Mouse (Mus musculus): ENCODE data around the gene Actr10. TPM values are rescaled to one million over a fixed set of nuclear protein-coding genes. Genes with fewer than 3 reads are reported as not detected.
A peak's percentile ranks its signal among the peaks of the same experiment; 100 is the strongest.

Actr10 gene
- polyA plus RNA-seq, 1 experiment from 2014 or later: 181 TPM

DNA sequence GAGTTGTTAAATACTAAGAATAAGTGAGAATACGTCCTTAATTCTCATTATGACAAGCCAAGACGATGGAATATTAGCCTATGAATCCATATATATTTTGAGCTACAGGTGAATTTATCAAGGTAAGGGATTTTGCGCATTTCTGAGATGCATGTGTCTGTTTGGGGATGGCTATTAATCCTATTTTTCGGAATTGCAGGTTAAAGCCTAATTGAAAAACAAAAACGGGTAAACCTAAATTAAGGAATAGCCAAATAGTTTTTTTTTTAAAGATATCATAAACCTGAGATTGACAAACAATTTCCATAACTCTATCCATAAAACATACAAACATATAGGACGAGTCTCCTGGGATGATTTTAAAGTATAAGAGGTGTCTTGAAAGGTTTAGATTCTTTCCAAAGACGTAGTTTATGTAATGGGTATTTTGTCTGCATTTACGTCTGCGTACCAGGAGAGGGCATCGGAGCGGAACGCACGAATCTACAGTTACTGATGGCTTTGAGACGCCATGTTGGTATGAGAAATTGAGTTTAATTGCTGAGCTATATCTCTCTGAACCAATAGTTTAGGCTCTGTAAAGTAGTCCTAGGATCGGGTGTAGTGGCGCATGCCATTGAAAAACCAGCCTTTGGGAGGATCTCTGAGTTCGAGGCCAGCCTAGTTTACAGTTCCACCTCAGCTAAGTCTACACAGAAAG, 32.0 kb downstream of the Actr10 start:
- peak overlapping the region; percentile 48 for H3K4me3 ChIP-seq (ENCODE audit: low read depth, low read length)
- no peaks in the 10 kb centered on the region for H3K4me1 ChIP-seq (replicated peaks; ENCODE audit: control insufficient read depth, insufficient read depth, low read length)
- no peaks in the 10 kb centered on the region for H3K9me3 ChIP-seq (ENCODE audit: control insufficient read depth)
- H3K27ac ChIP-seq (ENCODE audit: low read depth, low read length): 0 out of 2 replicates have a peak overlapping the region, but pooled peaks have one; percentile 24
- no peak overlapping the region for H3K9ac ChIP-seq (ENCODE audit: low read depth, low read length)
- 6% methylated on average over 17 of the region's 17 CpGs for WGBS
- no peaks in the 10 kb centered on the region for H3K27me3 ChIP-seq (replicated peaks; ENCODE audit: control insufficient read depth, insufficient read depth, low read length)
- H3K36me3 ChIP-seq (ENCODE audit: control insufficient read depth, insufficient read depth): no peaks in the 10 kb centered on the region
- peak; percentile 88 for TF ChIP-seq CTCF (IDR thresholded peaks at IDR 0.05; ENCODE audit: low read depth)
- no peak for ATAC-seq
- H3K4me2 ChIP-seq (replicated peaks; ENCODE audit: low read depth): peak overlapping the region; percentile 65

GRCm38 (mm10) chr12:70973831-70974230, 36.2 kb downstream of the Actr10 start:
- Histone ChIP-seq H3K4me3 (ENCODE audit: low read depth, low read length) (no peak overlapping the region; the same call in 1 of the 2 replicates), H3K9me3 (ENCODE audit: control insufficient read depth) (no peaks in the 10 kb centered on the region), H3K36me3 (ENCODE audit: control insufficient read depth, insufficient read depth) (peaks cover 2% of the 10 kb centered on the region; the same call in 1 of the 2 replicates), H3K9ac (ENCODE audit: low read depth, low read length) (no peak overlapping the region), H3K27ac (ENCODE audit: low read depth, low read length) (peak overlapping the region; percentile 98; the same call in 1 of the 2 replicates), H3K4me1 (replicated peaks; ENCODE audit: control insufficient read depth, insufficient read depth, low read length) (0 out of 2 replicates have a peak, but pooled peaks cover 4% of the 10 kb centered on the region), H3K27me3 (replicated peaks; ENCODE audit: control insufficient read depth, insufficient read depth, low read length) (no peaks in the 10 kb centered on the region), H3K4me2 (replicated peaks; ENCODE audit: low read depth) (peak overlapping the region; percentile 76; the same call in 1 of the 2 replicates)
- ATAC-seq: no peak
- no peak for TF ChIP-seq CTCF (IDR thresholded peaks at IDR 0.05; ENCODE audit: low read depth)
- WGBS: 84% methylated on average over 4 of the region's 4 CpGs

DNA sequence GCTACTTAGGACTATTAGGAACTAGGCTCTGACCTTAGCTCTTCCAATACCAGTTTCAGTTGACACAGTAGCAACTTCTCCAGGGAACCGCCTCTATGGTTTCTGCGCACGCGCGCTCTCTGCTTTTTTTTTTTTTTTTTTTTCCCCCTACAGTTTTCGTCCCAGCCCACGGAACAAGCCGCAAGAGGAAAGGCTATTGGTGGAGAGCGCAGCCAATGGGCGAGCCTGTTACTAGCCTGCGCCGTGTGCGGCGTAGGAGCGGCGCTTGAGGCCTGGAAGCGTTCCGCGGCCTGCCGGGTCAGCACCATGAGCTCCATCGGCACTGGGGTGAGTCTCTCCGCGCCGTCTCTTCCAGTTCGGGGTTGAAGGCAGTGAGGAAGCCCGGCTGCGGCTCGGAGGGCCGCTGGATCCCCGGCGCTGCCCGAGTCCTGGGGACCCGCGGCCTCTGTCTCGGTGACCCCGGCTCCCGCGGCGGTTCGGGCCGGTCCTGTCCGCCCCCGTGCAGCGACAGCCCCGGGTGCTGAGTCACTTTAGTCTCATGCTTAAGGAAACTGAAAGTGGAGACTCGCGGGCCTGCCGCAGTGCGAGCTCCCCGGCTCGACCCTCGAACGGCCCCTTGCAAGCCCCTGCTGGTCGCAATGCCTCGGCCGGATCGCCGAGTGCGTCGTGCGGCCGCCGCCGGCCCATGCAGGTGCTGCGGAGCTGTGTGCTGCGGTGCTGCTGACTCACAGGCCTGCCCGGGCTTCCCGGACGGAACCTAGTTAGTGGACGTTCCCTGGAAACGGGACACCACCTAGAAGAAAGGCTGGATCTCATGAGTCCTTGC, 37.0 kb downstream of the Actr10 start, which contains the start of gene Psma3:
Gene Psma3 (plus strand): TSS at position 181 of the 826 bp plus-strand sequence.
- Histone ChIP-seq H3K36me3 (ENCODE audit: control insufficient read depth, insufficient read depth) (peaks cover 8% of the 10 kb centered on the region; the same call in 1 of the 2 replicates), H3K9me3 (ENCODE audit: control insufficient read depth) (no peaks in the 10 kb centered on the region), H3K4me2 (replicated peaks; ENCODE audit: low read depth) (peak within 1 kb of the TSS; percentile 76), H3K27me3 (replicated peaks; ENCODE audit: control insufficient read depth, insufficient read depth, low read length) (no peaks in the 10 kb centered on the region), H3K9ac (ENCODE audit: low read depth, low read length) (peak within 1 kb of the TSS; percentile 81), H3K4me3 (ENCODE audit: low read depth, low read length) (peak within 1 kb of the TSS; percentile 79), H3K4me1 (replicated peaks; ENCODE audit: control insufficient read depth, insufficient read depth, low read length) (0 out of 2 replicates have a peak, but pooled peaks cover 4% of the 10 kb centered on the region), H3K27ac (ENCODE audit: low read depth, low read length) (peak within 1 kb of the TSS; percentile 98)
- under 1% methylated on average over 71 of the region's 71 CpGs for whole genome bisulfite sequencing
- ATAC-seq: peak; percentile 99
- TF ChIP-seq CTCF (IDR thresholded peaks at IDR 0.05; ENCODE audit: low read depth): peak; percentile 51

DNA sequence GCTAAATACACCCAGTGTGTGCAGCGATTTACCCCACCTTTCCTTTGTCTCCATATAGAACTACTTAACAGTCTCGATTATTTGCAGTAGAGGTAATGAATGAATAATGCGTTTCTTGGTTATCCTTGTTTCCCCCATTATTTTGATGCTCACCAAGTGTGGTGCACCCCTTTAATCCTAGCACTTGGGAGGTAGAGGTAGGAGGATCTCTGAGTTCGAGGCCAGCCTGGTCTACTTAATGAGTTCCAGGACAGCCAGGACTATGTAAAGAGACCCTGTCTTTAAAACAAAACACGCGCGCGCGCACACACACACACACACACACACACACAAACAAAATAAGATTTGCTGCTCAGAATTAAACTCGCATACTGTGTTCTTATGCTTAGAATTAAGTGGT, 37.7 kb downstream of the Actr10 start:
- no peaks in the 10 kb centered on the region for H3K9me3 ChIP-seq (ENCODE audit: control insufficient read depth)
- H3K27me3 ChIP-seq (replicated peaks; ENCODE audit: control insufficient read depth, insufficient read depth, low read length): no peaks in the 10 kb centered on the region
- 0 out of 2 replicates have a peak, but pooled peaks cover 4% of the 10 kb centered on the region for H3K4me1 ChIP-seq (replicated peaks; ENCODE audit: control insufficient read depth, insufficient read depth, low read length)
- WGBS: 14% methylated on average over 10 of the region's 10 CpGs
- H3K27ac ChIP-seq (ENCODE audit: low read depth, low read length): peak overlapping the region; percentile 98
- no peak for ATAC-seq
- peak overlapping the region; percentile 76 for H3K4me2 ChIP-seq (replicated peaks; ENCODE audit: low read depth)
- TF ChIP-seq CTCF (IDR thresholded peaks at IDR 0.05; ENCODE audit: low read depth): no peak
- H3K4me3 ChIP-seq (ENCODE audit: low read depth, low read length): peak overlapping the region; percentile 79
- H3K9ac ChIP-seq (ENCODE audit: low read depth, low read length): peak overlapping the region; percentile 81
- H3K36me3 ChIP-seq (ENCODE audit: control insufficient read depth, insufficient read depth): peaks cover 8% of the 10 kb centered on the region; the same call in 1 of the 2 replicates

GRCm38 (mm10) chr12:70975891-70976290, 38.2 kb downstream of the Actr10 start:
- H3K27me3 ChIP-seq (replicated peaks; ENCODE audit: control insufficient read depth, insufficient read depth, low read length): no peaks in the 10 kb centered on the region
- peak overlapping the region; percentile 76 for H3K4me2 ChIP-seq (replicated peaks; ENCODE audit: low read depth)
- H3K27ac ChIP-seq (ENCODE audit: low read depth, low read length): no peak overlapping the region
- WGBS: 46% methylated on average over 3 of the region's 3 CpGs
- H3K4me3 ChIP-seq (ENCODE audit: low read depth, low read length): peak overlapping the region; percentile 79
- no peak for ATAC-seq
- 0 out of 2 replicates have a peak, but pooled peaks cover 4% of the 10 kb centered on the region for H3K4me1 ChIP-seq (replicated peaks; ENCODE audit: control insufficient read depth, insufficient read depth, low read length)
- no peaks in the 10 kb centered on the region for H3K9me3 ChIP-seq (ENCODE audit: control insufficient read depth)
- peaks cover 8% of the 10 kb centered on the region; the same call in 1 of the 2 replicates for H3K36me3 ChIP-seq (ENCODE audit: control insufficient read depth, insufficient read depth)
- H3K9ac ChIP-seq (ENCODE audit: low read depth, low read length): no peak overlapping the region
- TF ChIP-seq CTCF (IDR thresholded peaks at IDR 0.05; ENCODE audit: low read depth): no peak

DNA sequence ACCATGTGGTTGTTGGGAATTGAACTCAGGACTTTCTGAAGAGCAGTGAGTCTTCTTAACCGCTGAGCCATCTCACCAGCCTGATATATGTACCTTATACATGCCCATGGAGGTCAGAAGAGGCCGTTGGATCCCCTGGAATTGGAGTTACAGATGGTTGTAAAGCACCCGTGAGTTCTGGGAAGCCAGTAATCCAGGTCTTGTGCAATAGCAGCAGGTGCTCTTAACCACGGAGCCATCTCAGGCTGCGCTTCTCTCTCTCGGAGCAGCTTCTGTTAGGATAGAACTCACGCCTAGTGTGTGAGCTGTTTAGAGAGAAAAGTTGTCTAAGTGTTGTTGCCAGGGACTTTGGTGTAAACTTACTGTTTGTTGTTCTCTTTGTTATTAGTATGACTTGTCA, 40.7 kb downstream of the Actr10 start:
- Histone ChIP-seq H3K27ac (ENCODE audit: low read depth, low read length) (no peak overlapping the region), H3K36me3 (ENCODE audit: control insufficient read depth, insufficient read depth) (peaks cover 16% of the 10 kb centered on the region; the same call in 1 of the 2 replicates), H3K9me3 (ENCODE audit: control insufficient read depth) (no peaks in the 10 kb centered on the region), H3K4me1 (replicated peaks; ENCODE audit: control insufficient read depth, insufficient read depth, low read length) (0 out of 2 replicates have a peak, but pooled peaks cover 4% of the 10 kb centered on the region), H3K9ac (ENCODE audit: low read depth, low read length) (no peak overlapping the region), H3K4me2 (replicated peaks; ENCODE audit: low read depth) (no peak overlapping the region), H3K4me3 (ENCODE audit: low read depth, low read length) (no peak overlapping the region), H3K27me3 (replicated peaks; ENCODE audit: control insufficient read depth, insufficient read depth, low read length) (no peaks in the 10 kb centered on the region)
- WGBS: 35% methylated on average over 7 of the region's 7 CpGs
- peak; percentile 27 for ATAC-seq
- TF ChIP-seq CTCF (IDR thresholded peaks at IDR 0.05; ENCODE audit: low read depth): peak; percentile 13; the same call in 1 of the 2 replicates
